Mouse (Mus musculus) G1E (cell line): Measurements from ENCODE around the gene Ptprs.

ENCODE experiments used
- CTCF ChIP-seq: IDR thresholded peaks from 2 replicates; pipeline ENCODE4 v1.5.1; 2012; ENCODE audit warnings: low read depth, low read length, inconsistent platforms, mixed read lengths
- GATA1 ChIP-seq: IDR thresholded peaks from 2 replicates; pipeline ENCODE4 v1.6.1; 2012; ENCODE audit warnings: borderline replicate concordance, low read length, inconsistent platforms, mixed read lengths
- TAL1 ChIP-seq: conservative IDR thresholded peaks from 2 replicates; pipeline ENCODE4 v1.6.1; 2012; ENCODE audit warnings: low read depth, low read length, inconsistent platforms, mixed read lengths

- no peak for TF ChIP-seq CTCF
- no peak for TF ChIP-seq GATA1
- TF ChIP-seq TAL1: no peak
Observed at GRCm38 (mm10) chr17:56368291-56368790, 107.9 kb downstream of the Ptprs start.
